Mouse (Mus musculus) bone marrow, adult 2 months (tissue): ENCODE measurements around the gene Phc2.

Experiments used
- CTCF ChIP-seq: fragments of 200-500 bp; IDR thresholded peaks from 2 replicates; pipeline ENCODE4 v1.5.1; 2011; ENCODE audit warnings: low read length, control low read depth; ENCODE audit not compliant: control insufficient read depth, insufficient read depth
- POLR2A ChIP-seq: fragments of 200-500 bp; IDR thresholded peaks from 2 replicates; pipeline ENCODE4 v1.6.1; 2011; ENCODE audit warnings: low read depth, mild to moderate bottlenecking, control low read depth, low read length, borderline replicate concordance; ENCODE audit not compliant: control insufficient read depth

DNA sequence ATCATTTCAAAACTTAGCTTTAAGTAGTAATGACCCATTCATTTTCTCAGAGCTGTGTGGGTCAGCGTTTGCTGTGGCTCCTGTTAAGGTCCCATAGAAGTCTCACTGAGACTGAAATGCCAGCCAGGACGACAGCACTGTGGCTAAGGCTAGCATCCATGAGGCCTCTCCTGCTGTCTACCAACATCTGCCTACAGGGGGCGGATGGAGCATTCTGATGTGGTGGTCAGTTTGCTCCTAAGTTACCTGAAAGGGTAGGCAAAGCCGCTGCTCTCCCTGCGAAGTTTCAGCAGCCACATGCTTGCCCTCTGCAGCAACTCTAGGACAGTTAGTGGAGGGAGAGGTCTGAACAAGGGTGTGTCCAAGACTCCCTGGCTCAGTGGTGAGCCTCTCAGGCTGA, 96.5 kb downstream of the Phc2 start:
- TF ChIP-seq POLR2A (no peak), CTCF (no peak)
